Mouse (Mus musculus): ENCODE results near the gene Scin. TPM values are rescaled to one million over a fixed set of nuclear protein-coding genes. Genes with fewer than 3 reads are reported as not detected.

Gene Scin
- polyA plus RNA-seq, 1 experiment, result 0.06 TPM

GRCm38 (mm10) chr12:40037226-40037813 is 96.7 kb downstream of the Scin start:
- Histone ChIP-seq H3K4me1 (ENCODE audit: control insufficient read depth, insufficient read depth, low read length) (no peaks in the 10 kb centered on the region; the same call in 1 of the 2 replicates), H3K4me3 (ENCODE audit: insufficient read depth, low read length) (peak overlapping the region; percentile 82), H3K27ac (ENCODE audit: insufficient read depth, low read length) (peak overlapping the region; percentile 97)
- TF ChIP-seq POLR2A (IDR thresholded peaks at IDR 0.05; ENCODE audit: extremely low read depth, insufficient read depth, low read length), result peak; percentile 93
- 0 out of 2 replicates have a peak, but pooled peaks have one; percentile 11 for TF ChIP-seq CTCF (IDR thresholded peaks at IDR 0.05; ENCODE audit: extremely low read depth, insufficient read depth, low read length)

GRCm38 (mm10) chr12:40036666-40037065 is 97.4 kb downstream of the Scin start:
- H3K27ac ChIP-seq (ENCODE audit: insufficient read depth, low read length), result peak overlapping the region; percentile 78
- no peaks in the 10 kb centered on the region; the same call in 1 of the 2 replicates for H3K4me1 ChIP-seq (ENCODE audit: control insufficient read depth, insufficient read depth, low read length)
- TF ChIP-seq CTCF (IDR thresholded peaks at IDR 0.05; ENCODE audit: extremely low read depth, insufficient read depth, low read length) (no peak), POLR2A (IDR thresholded peaks at IDR 0.05; ENCODE audit: extremely low read depth, insufficient read depth, low read length) (no peak)
- H3K4me3 ChIP-seq (ENCODE audit: insufficient read depth, low read length), result peak overlapping the region; percentile 82

- TF ChIP-seq CTCF (IDR thresholded peaks at IDR 0.05; ENCODE audit: extremely low read depth, insufficient read depth, low read length) (no peak), POLR2A (IDR thresholded peaks at IDR 0.05; ENCODE audit: extremely low read depth, insufficient read depth, low read length) (no peak)
- 0 out of 2 replicates have a peak overlapping the region, but pooled peaks have one; percentile 61 for H3K27ac ChIP-seq (ENCODE audit: insufficient read depth, low read length)
- H3K4me1 ChIP-seq (ENCODE audit: control insufficient read depth, insufficient read depth, low read length), result no peaks in the 10 kb centered on the region; the same call in 1 of the 2 replicates
- peak overlapping the region; percentile 82; the same call in 1 of the 2 replicates for H3K4me3 ChIP-seq (ENCODE audit: insufficient read depth, low read length)
These were observed 98.5 kb downstream of the Scin start for GRCm38 (mm10) chr12:40035506-40035905.

GRCm38 (mm10) chr12:40029201-40029600 is 104.8 kb downstream of the Scin start:
- no peak overlapping the region for H3K4me3 ChIP-seq (ENCODE audit: insufficient read depth, low read length)
- no peak for TF ChIP-seq POLR2A (IDR thresholded peaks at IDR 0.05; ENCODE audit: extremely low read depth, insufficient read depth, low read length)
- TF ChIP-seq CTCF (IDR thresholded peaks at IDR 0.05; ENCODE audit: extremely low read depth, insufficient read depth, low read length), result no peak
- H3K27ac ChIP-seq (ENCODE audit: insufficient read depth, low read length), result no peak overlapping the region
- H3K4me1 ChIP-seq (ENCODE audit: control insufficient read depth, insufficient read depth, low read length), result no peaks in the 10 kb centered on the region

- Histone ChIP-seq H3K4me3 (ENCODE audit: insufficient read depth, low read length) (no peak overlapping the region), H3K4me1 (ENCODE audit: control insufficient read depth, insufficient read depth, low read length) (no peaks in the 10 kb centered on the region), H3K27ac (ENCODE audit: insufficient read depth, low read length) (no peak overlapping the region)
- TF ChIP-seq CTCF (IDR thresholded peaks at IDR 0.05; ENCODE audit: extremely low read depth, insufficient read depth, low read length), result no peak
- TF ChIP-seq POLR2A (IDR thresholded peaks at IDR 0.05; ENCODE audit: extremely low read depth, insufficient read depth, low read length), result no peak
These were observed 106.2 kb downstream of the Scin start for GRCm38 (mm10) chr12:40027846-40028245.

- H3K4me3 ChIP-seq (ENCODE audit: insufficient read depth, low read length), result no peak overlapping the region
- H3K27ac ChIP-seq (ENCODE audit: insufficient read depth, low read length), result 0 out of 2 replicates have a peak overlapping the region, but pooled peaks have one; percentile 20
- no peaks in the 10 kb centered on the region for H3K4me1 ChIP-seq (ENCODE audit: control insufficient read depth, insufficient read depth, low read length)
- TF ChIP-seq POLR2A (IDR thresholded peaks at IDR 0.05; ENCODE audit: extremely low read depth, insufficient read depth, low read length) (no peak), CTCF (IDR thresholded peaks at IDR 0.05; ENCODE audit: extremely low read depth, insufficient read depth, low read length) (no peak)
These were observed 106.6 kb downstream of the Scin start for GRCm38 (mm10) chr12:40027444-40027843.

- Histone ChIP-seq H3K4me3 (ENCODE audit: insufficient read depth, low read length) (no peak overlapping the region), H3K27ac (ENCODE audit: insufficient read depth, low read length) (no peak overlapping the region), H3K4me1 (ENCODE audit: control insufficient read depth, insufficient read depth, low read length) (no peaks in the 10 kb centered on the region)
- TF ChIP-seq CTCF (IDR thresholded peaks at IDR 0.05; ENCODE audit: extremely low read depth, insufficient read depth, low read length) (no peak), POLR2A (IDR thresholded peaks at IDR 0.05; ENCODE audit: extremely low read depth, insufficient read depth, low read length) (no peak)
These were observed 110.1 kb downstream of the Scin start for GRCm38 (mm10) chr12:40023918-40024317.

GRCm38 (mm10) chr12:40023014-40023642 is 110.9 kb downstream of the Scin start:
- Histone ChIP-seq H3K4me3 (ENCODE audit: insufficient read depth, low read length) (no peak overlapping the region), H3K27ac (ENCODE audit: insufficient read depth, low read length) (no peak overlapping the region), H3K4me1 (ENCODE audit: control insufficient read depth, insufficient read depth, low read length) (no peaks in the 10 kb centered on the region)
- TF ChIP-seq CTCF (IDR thresholded peaks at IDR 0.05; ENCODE audit: extremely low read depth, insufficient read depth, low read length) (no peak), POLR2A (IDR thresholded peaks at IDR 0.05; ENCODE audit: extremely low read depth, insufficient read depth, low read length) (no peak)

GRCm38 (mm10) chr12:40022344-40022743 is 111.7 kb downstream of the Scin start:
- no peak for TF ChIP-seq POLR2A (IDR thresholded peaks at IDR 0.05; ENCODE audit: extremely low read depth, insufficient read depth, low read length)
- no peak for TF ChIP-seq CTCF (IDR thresholded peaks at IDR 0.05; ENCODE audit: extremely low read depth, insufficient read depth, low read length)
- H3K4me3 ChIP-seq (ENCODE audit: insufficient read depth, low read length), result no peak overlapping the region

More at GRCm38 (mm10) chr12:40022344-40022743, 111.7 kb downstream of the Scin start:
- Histone ChIP-seq H3K27ac (ENCODE audit: insufficient read depth, low read length) (no peak overlapping the region), H3K4me1 (ENCODE audit: control insufficient read depth, insufficient read depth, low read length) (no peaks in the 10 kb centered on the region)

Data from cortical plate, adult 2 months (tissue).